In the genomic region with DNA sequence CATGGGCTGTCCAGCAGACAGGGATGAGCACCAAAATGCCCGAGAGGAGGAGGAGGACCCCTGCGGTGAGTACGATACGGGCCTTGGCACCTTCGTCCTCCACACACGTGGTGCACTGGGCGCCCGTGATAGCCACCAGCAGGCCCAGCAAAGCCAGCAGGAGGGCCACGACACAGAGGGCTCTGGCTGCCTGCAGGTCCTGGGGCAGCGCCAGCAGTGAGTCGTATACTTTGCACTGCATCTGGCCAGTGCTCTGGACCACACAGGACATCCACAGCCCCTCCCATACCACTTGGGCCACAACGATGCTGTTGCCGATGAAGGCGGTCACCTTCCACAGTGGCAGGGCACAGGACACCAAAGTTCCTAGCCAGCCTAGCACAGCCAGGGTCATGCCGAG, we compare ENCODE assay signal across 16 mouse cellular contexts. TPM values are rescaled to one million over a fixed set of nuclear protein-coding genes. Genes with fewer than 3 reads are reported as not detected.
A peak's percentile ranks its signal among the peaks of the same experiment; 100 is the strongest.
DNase-seq lines count a peak whose midpoint lies in the region; ATAC-seq and TF ChIP-seq lines count a peak whose summit lies in the region.
"Had no signal": no experiment of that assay in that cellular context is flagged by ENCODE, and none has a peak within 500 bp of the region (broad histone marks: within the 10 kb centered on the region; RNA-seq: fewer than 3 reads in every experiment).

No protein-coding gene starts in this region.

- WGBS in heart, embryonic 10.5 days = 15% methylated on average over 15 of the region's 15 CpGs
- 23% methylated on average over 15 of the region's 15 CpGs for WGBS in heart, adult 2 months
- WGBS in embryonic facial prominence, embryonic 11.5 days = 29% methylated on average over 15 of the region's 15 CpGs
- WGBS in limb, embryonic 12.5 days = 12% methylated on average over 15 of the region's 15 CpGs

- TF ChIP-seq CTCF in heart, adult 2 months (IDR thresholded peaks at IDR 0.05) = no peak

- H3K4me2 ChIP-seq in embryonic facial prominence, embryonic 11.5 days (ENCODE audit: low read depth, low read length) = no peak overlapping the region; the same call in 1 of the 2 replicates
- H3K4me2 ChIP-seq in limb, embryonic 12.5 days = peak overlapping the region; percentile 48

- intact Hi-C loops in heart, adult 2 months (cut with DNase I) = no loop called here
- intact Hi-C loops in left cerebral cortex, postnatal 25 days (cut with DNase I) = no loop called here

- no peaks in the 10 kb centered on the region for H3K36me3 ChIP-seq in heart, embryonic 10.5 days
- no peaks in the 10 kb centered on the region for H3K36me3 ChIP-seq in heart, adult 2 months (ENCODE audit: control insufficient read depth, insufficient read depth, low read length)
- H3K36me3 ChIP-seq in megakaryocyte, embryonic 14.5 days (replicated peaks; ENCODE audit: low read length) = no peaks in the 10 kb centered on the region
- no peaks in the 10 kb centered on the region for H3K36me3 ChIP-seq in embryonic facial prominence, embryonic 11.5 days (replicated peaks; ENCODE audit: control insufficient read depth, insufficient read depth, low read depth, low read length)
- no peaks in the 10 kb centered on the region for H3K36me3 ChIP-seq in limb, embryonic 12.5 days

- TF ChIP-seq POLR2A in heart, adult 2 months (IDR thresholded peaks at IDR 0.05; ENCODE audit: insufficient read depth, low read depth, low read length) = no peak

- no peak overlapping the region for H3K27ac ChIP-seq in heart, embryonic 10.5 days
- H3K27ac ChIP-seq in heart, adult 2 months = no peak overlapping the region
- no peak overlapping the region for H3K27ac ChIP-seq in embryonic facial prominence, embryonic 11.5 days (replicated peaks; ENCODE audit: low read depth, low read length)
- H3K27ac ChIP-seq in limb, embryonic 12.5 days = no peak overlapping the region

- ATAC-seq in megakaryocyte, adult 5-6 weeks (ENCODE audit: poor library complexity, severe bottlenecking) = no peak
- ATAC-seq in embryonic facial prominence, embryonic 11.5 days (replicated peaks; ENCODE audit: insufficient number of reproducible peaks, low FRiP score, low TSS enrichment, low read depth) = peak; percentile 30; the same call in 1 of the 2 replicates
- ATAC-seq in limb, embryonic 12.5 days (ENCODE audit: insufficient number of reproducible peaks, insufficient read depth, low FRiP score, low TSS enrichment, low read depth) = 0 out of 2 replicates have a peak, but pooled peaks have one; percentile 5
- no peak for ATAC-seq in erythroblast, adult 5-6 weeks (replicated peaks; ENCODE audit: low FRiP score, poor library complexity, severe bottlenecking)

- no peaks in the 10 kb centered on the region for H3K79me2 ChIP-seq in heart, adult 2 months (replicated peaks; ENCODE audit: control insufficient read depth, insufficient read depth, low read length)

- no peak for TF ChIP-seq EP300 in heart, adult 2 months (IDR thresholded peaks at IDR 0.05; ENCODE audit: insufficient read depth, low read depth, low read length)

- H3K9ac ChIP-seq in heart, adult 2 months (ENCODE audit: low read depth, low read length) = no peak overlapping the region
- no peak overlapping the region; the same call in 1 of the 2 replicates for H3K9ac ChIP-seq in embryonic facial prominence, embryonic 11.5 days (replicated peaks; ENCODE audit: low read length)
- H3K9ac ChIP-seq in limb, embryonic 12.5 days (replicated peaks) = peak overlapping the region; percentile 50

- 0 out of 2 replicates have a peak overlapping the region, but pooled peaks have one; percentile 3 for H3K4me3 ChIP-seq in heart, embryonic 10.5 days
- H3K4me3 ChIP-seq in heart, adult 2 months = no peak overlapping the region
- peak overlapping the region; percentile 30 for H3K4me3 ChIP-seq in megakaryocyte, embryonic 14.5 days (replicated peaks)
- H3K4me3 ChIP-seq in embryonic facial prominence, embryonic 11.5 days (ENCODE audit: low read depth, low read length) = peak overlapping the region; percentile 18
- H3K4me3 ChIP-seq in limb, embryonic 12.5 days (replicated peaks) = peak overlapping the region; percentile 28

- H3K4me1 ChIP-seq in heart, embryonic 10.5 days = peaks cover 24% of the 10 kb centered on the region
- H3K4me1 ChIP-seq in heart, adult 2 months (ENCODE audit: control insufficient read depth, insufficient read depth, low read length) = no peaks in the 10 kb centered on the region
- peaks cover 27% of the 10 kb centered on the region for H3K4me1 ChIP-seq in megakaryocyte, embryonic 14.5 days
- H3K4me1 ChIP-seq in embryonic facial prominence, embryonic 11.5 days (ENCODE audit: control insufficient read depth, insufficient read depth, low read length) = no peaks in the 10 kb centered on the region; the same call in 1 of the 2 replicates
- peaks cover 34% of the 10 kb centered on the region for H3K4me1 ChIP-seq in limb, embryonic 12.5 days (replicated peaks)

- H3K9me3 ChIP-seq in heart, embryonic 10.5 days = no peaks in the 10 kb centered on the region
- H3K9me3 ChIP-seq in megakaryocyte, embryonic 14.5 days = 0 out of 2 replicates have a peak, but pooled peaks cover 3% of the 10 kb centered on the region
- no peaks in the 10 kb centered on the region for H3K9me3 ChIP-seq in embryonic facial prominence, embryonic 11.5 days (replicated peaks; ENCODE audit: control insufficient read depth, low read length)
- H3K9me3 ChIP-seq in limb, embryonic 12.5 days = no peaks in the 10 kb centered on the region

- no peak for DNase-seq in heart, embryonic 10.5 days (ENCODE audit: low spot score)
- no peak for DNase-seq in heart, adult 2 months
- DNase-seq in embryonic facial prominence, embryonic 11.5 days (ENCODE audit: low spot score) = no peak
- no peak for DNase-seq in left cerebral cortex, postnatal 25 days (ENCODE audit: low spot score in 2 of 2)
- DNase-seq: adrenal gland, postnatal 25 days; cerebellum, adult 11-12 months; heart, postnatal 4 days; kidney, postnatal 10 days; lung, postnatal 14 days; retina, postnatal 1 day; thymus, postnatal 14 days had no signal

- H3K27me3 ChIP-seq in heart, embryonic 10.5 days (ENCODE audit: insufficient read depth, poor library complexity, severe bottlenecking) = peaks cover 76% of the 10 kb centered on the region
- peaks cover 9% of the 10 kb centered on the region for H3K27me3 ChIP-seq in heart, adult 2 months (ENCODE audit: control insufficient read depth, insufficient read depth, low read length)
- H3K27me3 ChIP-seq in megakaryocyte, embryonic 14.5 days (replicated peaks) = peaks cover 65% of the 10 kb centered on the region
- peaks cover 51% of the 10 kb centered on the region for H3K27me3 ChIP-seq in embryonic facial prominence, embryonic 11.5 days (ENCODE audit: control insufficient read depth, insufficient read depth, low read length)
- H3K27me3 ChIP-seq in limb, embryonic 12.5 days = peaks cover 68% of the 10 kb centered on the region

RNA-seq across cellular contexts. Expression of a gene that starts 0.6 kb away (rescaled TPM):
- 0.76 and 2.4 TPM in 2 replicates for polyA plus RNA-seq in heart, embryonic 10.5 days (2016; fragmentation: Nextera tagmentation; extraction: Ambion mirVana)
- not detected for total RNA-seq in heart, adult 2 months (2021)
- not detected in 2 replicates for polyA plus RNA-seq in heart, adult 2 months (2012; rRNA removed)
- polyA plus RNA-seq in megakaryocyte, embryonic 14.5 days (2012; ENCODE audit: insufficient read depth, low replicate concordance) = not detected in 2 replicates
- total RNA-seq in megakaryocyte, adult 5-6 weeks (2015) = not detected in 2 replicates
- total RNA-seq in megakaryocyte, adult 5-6 weeks (2017) = not detected in 2 replicates
- 8.7 and 15.5 TPM in 2 replicates for polyA plus RNA-seq in embryonic facial prominence, embryonic 11.5 days (2014; fragmentation: Nextera tagmentation; extraction: Ambion mirVana)
- 5.6 and 6.4 TPM in 2 replicates for polyA plus RNA-seq in limb, embryonic 12.5 days (2016; fragmentation: Nextera tagmentation; extraction: Ambion mirVana)
- total RNA-seq in left cerebral cortex, postnatal 25 days (2021) = under 1 TPM in 1 of 2 experiments, not detected in 1; 0.25 TPM
- total RNA-seq in erythroblast, adult 5-6 weeks (2015; ENCODE audit: low replicate concordance) = not detected in 2 replicates
- not detected in 2 replicates for total RNA-seq in erythroblast, adult 5-6 weeks (2017; ENCODE audit: low replicate concordance)
- total RNA-seq: adrenal gland, postnatal 25 days; heart, postnatal 4 days had no signal

RNA-seq across cellular contexts. Expression of a gene that starts 4.2 kb away (rescaled TPM):
- 7.0 and 33.4 TPM in 2 replicates for polyA plus RNA-seq in heart, embryonic 10.5 days (2016; fragmentation: Nextera tagmentation; extraction: Ambion mirVana)
- not detected for total RNA-seq in heart, adult 2 months (2021)
- polyA plus RNA-seq in heart, adult 2 months (2012; rRNA removed) = not detected in 2 replicates
- polyA plus RNA-seq in megakaryocyte, embryonic 14.5 days (2012; ENCODE audit: insufficient read depth, low replicate concordance) = 0.48 TPM in 1 of 2 replicates, not detected in the other
- not detected in 2 replicates for total RNA-seq in megakaryocyte, adult 5-6 weeks (2015)
- not detected in 2 replicates for total RNA-seq in megakaryocyte, adult 5-6 weeks (2017)
- polyA plus RNA-seq in embryonic facial prominence, embryonic 11.5 days (2014; fragmentation: Nextera tagmentation; extraction: Ambion mirVana) = 48.9 and 54.7 TPM in 2 replicates
- 19.9 and 22.7 TPM in 2 replicates for polyA plus RNA-seq in limb, embryonic 12.5 days (2016; fragmentation: Nextera tagmentation; extraction: Ambion mirVana)
- not detected for total RNA-seq in left cerebral cortex, postnatal 25 days (2021)
- not detected in 2 replicates for total RNA-seq in erythroblast, adult 5-6 weeks (2015; ENCODE audit: low replicate concordance)
- not detected in 2 replicates for total RNA-seq in erythroblast, adult 5-6 weeks (2017; ENCODE audit: low replicate concordance)
- total RNA-seq: adrenal gland, postnatal 25 days; heart, postnatal 4 days; left cerebral cortex, adult 18-20 months had no signal

RNA-seq across cellular contexts. Expression of a gene that starts 6.0 kb away (rescaled TPM):
- polyA plus RNA-seq in heart, embryonic 10.5 days (2016; fragmentation: Nextera tagmentation; extraction: Ambion mirVana) = 35.4 and 72.4 TPM in 2 replicates
- 10 to 100 TPM; 80.1 to 82.5 TPM for total RNA-seq in heart, adult 2 months (2021)
- polyA plus RNA-seq in heart, adult 2 months (2012; rRNA removed) = 28.1 and 37.9 TPM in 2 replicates
- polyA plus RNA-seq in megakaryocyte, embryonic 14.5 days (2012; ENCODE audit: insufficient read depth, low replicate concordance) = 3.1 TPM in 1 of 2 replicates, not detected in the other
- 1.8 and 5.8 TPM in 2 replicates for total RNA-seq in megakaryocyte, adult 5-6 weeks (2015)
- total RNA-seq in megakaryocyte, adult 5-6 weeks (2017) = 5.9 and 7.7 TPM in 2 replicates
- polyA plus RNA-seq in embryonic facial prominence, embryonic 11.5 days (2014; fragmentation: Nextera tagmentation; extraction: Ambion mirVana) = 5.8 and 6.8 TPM in 2 replicates
- 5.7 and 7.6 TPM in 2 replicates for polyA plus RNA-seq in limb, embryonic 12.5 days (2016; fragmentation: Nextera tagmentation; extraction: Ambion mirVana)
- total RNA-seq in left cerebral cortex, postnatal 25 days (2021) = 10 to 100 TPM; 10.3 to 13.5 TPM
- not detected in 2 replicates for total RNA-seq in erythroblast, adult 5-6 weeks (2015; ENCODE audit: low replicate concordance)
- 2.0 TPM in 1 of 2 replicates, not detected in the other for total RNA-seq in erythroblast, adult 5-6 weeks (2017; ENCODE audit: low replicate concordance)

RNA-seq across cellular contexts. Expression of a gene that starts 9.5 kb away (rescaled TPM):
- 60.1 and 63.7 TPM in 2 replicates for polyA plus RNA-seq in heart, embryonic 10.5 days (2016; fragmentation: Nextera tagmentation; extraction: Ambion mirVana)
- total RNA-seq in heart, adult 2 months (2021) = 1 to 10 TPM; 9.6 to 9.7 TPM
- 14.4 and 15.3 TPM in 2 replicates for polyA plus RNA-seq in heart, adult 2 months (2012; rRNA removed)
- polyA plus RNA-seq in megakaryocyte, embryonic 14.5 days (2012; ENCODE audit: insufficient read depth, low replicate concordance) = 67.3 and 89.9 TPM in 2 replicates
- total RNA-seq in megakaryocyte, adult 5-6 weeks (2015) = 26.5 and 26.8 TPM in 2 replicates
- total RNA-seq in megakaryocyte, adult 5-6 weeks (2017) = 38.5 and 45.2 TPM in 2 replicates
- polyA plus RNA-seq in embryonic facial prominence, embryonic 11.5 days (2014; fragmentation: Nextera tagmentation; extraction: Ambion mirVana) = 49.3 and 55.6 TPM in 2 replicates
- 55.1 and 56.3 TPM in 2 replicates for polyA plus RNA-seq in limb, embryonic 12.5 days (2016; fragmentation: Nextera tagmentation; extraction: Ambion mirVana)
- 1 to 10 TPM; 5.2 to 7.4 TPM for total RNA-seq in left cerebral cortex, postnatal 25 days (2021)
- total RNA-seq in erythroblast, adult 5-6 weeks (2015; ENCODE audit: low replicate concordance) = 7.3 and 21.5 TPM in 2 replicates
- total RNA-seq in erythroblast, adult 5-6 weeks (2017; ENCODE audit: low replicate concordance) = 5.4 and 5.7 TPM in 2 replicates

RNA-seq across cellular contexts. Expression of a gene that starts 9.8 kb away (rescaled TPM):
- 152 and 305 TPM in 2 replicates for polyA plus RNA-seq in heart, embryonic 10.5 days (2016; fragmentation: Nextera tagmentation; extraction: Ambion mirVana)
- total RNA-seq in heart, adult 2 months (2021) = 100 to 1,000 TPM; 172 to 215 TPM
- 494 and 575 TPM in 2 replicates for polyA plus RNA-seq in heart, adult 2 months (2012; rRNA removed)
- polyA plus RNA-seq in megakaryocyte, embryonic 14.5 days (2012; ENCODE audit: insufficient read depth, low replicate concordance) = 263 and 516 TPM in 2 replicates
- total RNA-seq in megakaryocyte, adult 5-6 weeks (2015) = 67.4 and 97.1 TPM in 2 replicates
- total RNA-seq in megakaryocyte, adult 5-6 weeks (2017) = 38.1 and 52.4 TPM in 2 replicates
- 47.9 and 50.5 TPM in 2 replicates for polyA plus RNA-seq in embryonic facial prominence, embryonic 11.5 days (2014; fragmentation: Nextera tagmentation; extraction: Ambion mirVana)
- 48.6 and 51.7 TPM in 2 replicates for polyA plus RNA-seq in limb, embryonic 12.5 days (2016; fragmentation: Nextera tagmentation; extraction: Ambion mirVana)
- total RNA-seq in left cerebral cortex, postnatal 25 days (2021) = 100 to 1,000 TPM; 127 to 129 TPM
- 8.6 and 28.0 TPM in 2 replicates for total RNA-seq in erythroblast, adult 5-6 weeks (2015; ENCODE audit: low replicate concordance)
- 4.3 and 12.1 TPM in 2 replicates for total RNA-seq in erythroblast, adult 5-6 weeks (2017; ENCODE audit: low replicate concordance)

Comparison
In these comparisons a context has a peak if more than half of its experiments do, and no peak if none do; other contexts are left out.
1. ATAC-seq: peak in embryonic facial prominence, embryonic 11.5 days (single experiment) and limb, embryonic 12.5 days (single experiment); none in megakaryocyte, adult 5-6 weeks (single experiment) and erythroblast, adult 5-6 weeks (single experiment).